Mouse (Mus musculus) liver, embryonic 14.5 days (tissue): ENCODE measurements at regions not wholly inside any gene's neighbourhood (a gene's known extent, or its start where the extent isn't known, plus 50 kb on each side); places are given as distances from the start of the nearest gene placed in this dataset.

ENCODE experiments used
- CTCF ChIP-seq: IDR thresholded peaks from 2 replicates; pipeline ENCODE4 v1.5.1; 2016; ENCODE audit warnings: antibody characterized with exemption, low read depth, control low read depth
- EP300 ChIP-seq: IDR thresholded peaks from 2 replicates; pipeline ENCODE4 v1.6.1; 2016; ENCODE audit warnings: antibody characterized with exemption, low read depth

DNA sequence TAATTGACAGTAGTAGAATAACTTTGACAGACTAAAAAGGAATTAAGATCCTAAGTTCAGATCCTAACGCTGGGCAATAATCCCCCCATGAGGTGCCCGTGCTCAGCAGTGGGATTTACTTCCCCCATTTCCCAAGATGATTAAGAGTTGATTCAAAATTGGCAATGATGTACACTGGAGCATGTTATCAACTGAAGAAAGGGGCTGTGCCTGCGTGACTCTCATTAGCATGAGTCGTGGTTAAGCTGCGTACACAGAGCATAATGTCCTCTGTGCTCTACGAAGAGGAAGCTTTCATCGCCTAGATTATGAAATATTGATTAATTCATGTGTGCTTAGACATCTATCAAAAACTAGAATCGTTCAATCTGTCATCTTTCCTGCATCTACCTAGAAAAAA lies 59.4 kb upstream of the S1pr1 start:
- no peak for TF ChIP-seq CTCF
- no peak for TF ChIP-seq EP300
